Mouse (Mus musculus) frontal cortex, adult 2 months (tissue): ENCODE results near the gene Proser3. TPM values are rescaled to one million over a fixed set of nuclear protein-coding genes. Genes with fewer than 3 reads are reported as not detected.

Source experiments
- DNase-seq, 2 experiments: peaks; one replicate each; pipeline ENCODE4 v3.0.0; 2022; ENCODE audit warnings: low spot score in 1 of 2; ENCODE audit errors: extremely low spot score in 1 of 2
- polyA plus RNA-seq: library from polyadenylated mRNA; depleted of rRNA; stranded (reverse); fragments of >200 nt; gene quantifications from 2 replicates; pipeline ENCODE4 v1.2.3, GENCODE M21; 2012; rRNA removed

Gene Proser3
- 7.3 and 8.3 TPM in 2 replicates for polyA plus RNA-seq

DNA sequence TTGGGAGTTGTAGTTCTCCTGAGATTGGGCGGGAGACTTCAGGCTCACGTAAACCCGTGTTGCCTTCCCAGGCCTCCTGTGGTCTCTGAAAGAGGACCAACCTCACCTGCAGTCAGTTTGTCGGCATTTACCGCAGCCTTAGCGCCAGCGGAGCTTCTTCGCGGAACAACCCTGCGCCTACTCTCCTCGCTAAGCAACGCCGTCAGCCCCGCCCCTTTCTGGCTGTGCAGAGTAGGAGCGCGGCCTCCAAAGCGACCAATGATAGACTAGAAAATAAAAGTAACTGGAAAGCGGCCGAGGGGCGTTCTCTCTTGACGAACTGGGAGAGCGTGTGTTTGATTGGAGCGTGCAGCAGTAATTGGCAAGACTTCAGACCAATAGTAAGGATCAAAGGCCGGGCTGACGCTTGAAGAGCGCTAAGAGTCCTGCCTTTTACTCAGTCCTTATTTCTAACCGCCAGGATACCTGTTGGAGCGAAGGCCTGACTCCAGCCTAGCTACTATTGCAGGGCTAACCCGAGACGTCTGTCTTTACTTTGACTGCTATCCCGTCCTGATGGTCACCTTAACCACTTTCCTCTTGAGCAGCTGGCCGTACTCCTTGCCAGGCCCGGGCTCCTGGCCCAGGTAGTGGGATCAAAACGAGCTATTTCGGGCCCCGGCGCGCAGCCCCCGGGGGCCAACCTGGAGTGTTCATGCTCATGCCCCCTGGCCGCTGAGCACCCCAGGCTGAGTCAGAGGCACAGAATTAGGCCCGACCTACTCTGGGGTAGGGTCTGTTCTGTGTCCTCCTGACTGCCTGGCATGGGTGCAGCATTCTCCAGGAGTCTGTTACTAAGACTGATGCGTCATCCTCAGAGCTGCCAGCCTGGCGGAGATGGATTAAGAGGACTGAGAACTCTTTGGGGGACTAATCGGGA is at the start of gene Proser3, which contains the start of gene Hspb6:
Proser3 (minus strand) TSS at position 198 of the 919 bp plus-strand sequence.
Hspb6 (plus strand) TSS at position 77 of the 919 bp plus-strand sequence.
- peak; percentile 97 to 98 for DNase-seq

DNA sequence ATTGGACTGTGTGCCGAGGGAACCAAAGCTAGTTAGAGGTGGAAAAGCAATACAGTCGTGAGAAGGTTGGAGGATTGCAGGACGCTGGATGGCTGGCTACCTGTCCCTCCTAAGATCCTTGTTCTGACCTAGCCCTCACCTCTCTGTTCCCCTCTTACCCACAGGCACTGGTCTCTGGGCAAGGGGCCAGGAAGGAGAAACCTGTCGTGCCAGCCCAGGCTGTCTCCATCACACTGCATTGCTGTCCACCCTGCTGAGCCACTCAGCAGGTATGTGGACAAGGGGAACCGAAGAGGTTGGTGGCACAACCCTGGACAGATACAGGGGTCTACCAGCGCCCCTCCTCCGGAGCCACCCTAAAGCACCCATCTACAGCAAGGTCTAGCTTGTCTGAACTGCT is 48.6 kb upstream of the Proser3 start:
- DNase-seq, result no peak

DNA sequence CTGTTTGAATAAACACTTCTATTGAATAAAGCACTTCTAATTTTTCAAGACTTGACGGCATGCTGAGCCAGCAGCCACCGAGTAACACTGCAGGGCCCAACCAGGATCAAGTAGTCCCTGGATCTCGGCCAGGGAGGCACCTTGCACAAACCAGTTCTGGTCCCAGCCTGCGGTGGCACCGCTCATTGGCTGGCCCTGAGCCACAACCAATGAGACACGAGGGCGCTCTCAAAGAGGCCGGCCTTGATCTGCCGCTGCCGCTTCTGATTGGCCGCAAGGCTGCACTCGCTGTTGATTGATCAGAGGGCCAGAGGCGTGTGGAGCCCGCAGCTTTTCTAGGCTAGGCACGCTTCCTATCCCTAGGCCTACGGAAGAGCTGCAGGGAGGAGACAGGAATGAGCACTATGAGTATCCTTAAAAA is 47.8 kb upstream of the Proser3 start:
- DNase-seq, result peak; percentile 86 to 93

DNA sequence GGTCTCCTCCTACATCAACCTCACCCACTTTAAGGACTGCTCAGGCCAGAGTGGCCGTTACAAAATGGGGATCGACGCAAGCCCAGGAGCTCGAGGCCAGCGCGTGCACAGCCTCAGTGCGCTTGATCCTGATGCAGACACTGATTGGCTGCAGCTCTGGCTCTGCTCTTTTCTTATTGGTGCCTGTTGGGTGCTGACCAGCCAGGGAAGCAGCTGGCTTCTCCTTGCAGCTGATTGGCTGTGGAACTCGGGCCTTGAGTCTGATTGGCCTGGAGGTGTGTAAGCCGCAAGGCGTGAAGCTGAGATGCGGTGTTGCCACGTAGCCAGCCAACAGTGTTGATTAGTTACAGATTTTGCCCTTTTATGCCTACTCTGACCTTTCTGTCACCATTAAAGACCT is 46.7 kb upstream of the Proser3 start, which contains the start of gene Zbtb32:
Zbtb32 (minus strand) TSS at position 124 of the 400 bp plus-strand sequence.
- no peak for DNase-seq

DNA sequence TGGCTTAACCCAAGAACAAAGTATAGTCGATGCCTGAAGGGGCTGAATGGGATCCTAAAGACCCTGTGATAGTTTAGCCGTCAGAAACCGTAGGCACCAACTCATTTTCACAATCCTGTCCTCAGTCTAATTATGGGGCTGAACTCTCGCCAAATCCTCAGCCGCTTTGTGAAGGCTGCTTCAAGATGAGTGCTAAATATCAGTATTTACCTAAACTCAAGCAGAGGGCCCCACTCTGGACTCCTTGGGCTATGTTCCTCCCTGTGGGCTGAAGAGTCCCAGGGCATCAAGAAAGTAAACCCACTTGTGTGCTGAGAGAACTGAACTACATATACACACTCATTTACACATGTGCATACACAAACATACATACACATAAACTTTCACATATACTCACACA is 44.7 kb upstream of the Proser3 start:
- DNase-seq, result no peak

DNA sequence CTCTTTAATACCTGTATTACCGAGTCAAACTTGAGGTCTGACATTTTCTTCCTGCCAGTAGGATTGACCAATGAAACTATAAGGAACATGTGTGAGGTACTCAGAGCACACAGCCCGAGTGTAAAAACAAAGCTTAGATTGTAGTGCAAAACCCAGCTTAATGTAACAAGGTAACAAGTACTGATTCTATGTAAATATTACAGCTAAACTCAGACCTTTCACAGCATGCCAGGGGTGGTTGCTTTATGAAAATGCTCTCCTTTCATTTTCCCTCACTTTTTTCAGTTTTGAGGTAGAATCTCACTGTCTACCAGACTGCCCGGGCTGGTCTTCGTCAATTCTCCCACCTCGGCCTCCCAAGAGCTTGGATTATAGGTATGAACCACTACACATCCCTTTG is 44.0 kb upstream of the Proser3 start:
- no peak for DNase-seq

DNA sequence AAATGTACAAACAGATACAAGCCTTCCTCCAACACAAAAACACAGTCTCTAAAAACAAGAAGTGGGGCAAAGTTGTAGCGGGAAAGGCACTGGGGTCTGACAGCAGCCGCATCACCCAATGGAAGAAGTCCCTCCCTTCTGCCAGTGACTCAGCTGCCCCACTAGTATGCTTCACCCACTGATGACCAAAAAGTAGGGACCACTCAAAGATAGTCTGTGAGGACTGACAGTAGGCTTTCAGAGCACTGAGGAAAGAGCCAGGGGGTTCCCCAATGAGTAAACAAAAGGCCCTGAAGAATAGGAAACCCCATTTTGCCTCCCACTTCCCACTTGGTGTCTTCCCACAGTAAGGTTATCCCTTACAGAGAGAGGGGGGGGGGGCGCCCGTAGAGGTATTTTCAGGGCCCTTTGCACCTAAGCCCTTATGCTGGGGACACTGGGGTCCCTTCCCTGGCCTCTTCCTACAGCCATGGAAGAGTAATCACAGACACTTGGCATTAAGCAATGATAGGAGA is 42.5 kb upstream of the Proser3 start:
- DNase-seq, result no peak

- DNase-seq, result no peak
These were observed 41.7 kb upstream of the Proser3 start for GRCm38 (mm10) chr7:30593579-30594509.

- no peak for DNase-seq
These were observed 40.8 kb upstream of the Proser3 start for GRCm38 (mm10) chr7:30592772-30593423.

- DNase-seq, result no peak
These were observed 39.5 kb upstream of the Proser3 start for GRCm38 (mm10) chr7:30591605-30591951.

- no peak for DNase-seq
These were observed 39.0 kb upstream of the Proser3 start for GRCm38 (mm10) chr7:30590927-30591604.

GRCm38 (mm10) chr7:30589435-30590301 is 37.6 kb upstream of the Proser3 start:
- DNase-seq, result peak; percentile 48 to 85

DNA sequence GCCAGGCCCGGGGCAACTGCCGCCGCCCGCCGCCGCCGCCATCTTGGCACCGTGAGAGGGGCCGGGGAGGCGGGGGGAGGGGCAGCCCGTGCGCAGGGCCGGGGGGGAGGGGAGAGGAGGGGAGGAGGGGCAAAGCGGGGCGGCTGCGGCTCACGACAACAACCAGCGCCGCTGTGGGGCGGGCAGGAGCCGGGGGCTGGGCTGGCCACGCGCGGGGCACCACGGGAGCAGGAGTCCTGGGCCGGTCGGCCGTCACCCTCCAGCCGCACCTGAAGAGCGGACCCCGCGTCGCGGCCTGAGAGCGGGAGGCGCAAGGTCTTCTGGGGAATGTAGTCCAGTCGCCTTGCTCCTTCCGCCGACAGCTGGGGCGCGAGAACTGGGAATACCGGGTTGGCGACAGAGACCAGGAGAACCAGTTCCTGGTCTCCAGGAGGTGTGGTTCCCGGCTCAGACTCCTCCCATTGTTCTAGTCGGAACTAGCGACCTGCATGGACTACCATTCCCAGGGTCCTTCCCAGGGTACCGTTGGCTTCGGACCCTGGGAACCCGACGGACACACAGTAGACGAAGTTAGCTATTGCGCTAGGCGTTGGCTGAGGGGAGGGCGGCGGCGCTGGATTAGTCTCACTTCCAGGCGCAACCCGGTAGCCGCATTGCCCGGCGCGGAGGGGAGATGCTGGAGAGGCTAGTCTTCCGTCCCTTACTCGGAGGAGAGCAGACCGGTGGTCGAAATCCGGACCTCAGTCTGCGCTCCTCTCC is 36.8 kb upstream of the Proser3 start, which contains the start of gene Kmt2b:
Kmt2b (minus strand) TSS at position 51 of the 759 bp plus-strand sequence.
- peak; percentile 93 to 96 for DNase-seq

DNA sequence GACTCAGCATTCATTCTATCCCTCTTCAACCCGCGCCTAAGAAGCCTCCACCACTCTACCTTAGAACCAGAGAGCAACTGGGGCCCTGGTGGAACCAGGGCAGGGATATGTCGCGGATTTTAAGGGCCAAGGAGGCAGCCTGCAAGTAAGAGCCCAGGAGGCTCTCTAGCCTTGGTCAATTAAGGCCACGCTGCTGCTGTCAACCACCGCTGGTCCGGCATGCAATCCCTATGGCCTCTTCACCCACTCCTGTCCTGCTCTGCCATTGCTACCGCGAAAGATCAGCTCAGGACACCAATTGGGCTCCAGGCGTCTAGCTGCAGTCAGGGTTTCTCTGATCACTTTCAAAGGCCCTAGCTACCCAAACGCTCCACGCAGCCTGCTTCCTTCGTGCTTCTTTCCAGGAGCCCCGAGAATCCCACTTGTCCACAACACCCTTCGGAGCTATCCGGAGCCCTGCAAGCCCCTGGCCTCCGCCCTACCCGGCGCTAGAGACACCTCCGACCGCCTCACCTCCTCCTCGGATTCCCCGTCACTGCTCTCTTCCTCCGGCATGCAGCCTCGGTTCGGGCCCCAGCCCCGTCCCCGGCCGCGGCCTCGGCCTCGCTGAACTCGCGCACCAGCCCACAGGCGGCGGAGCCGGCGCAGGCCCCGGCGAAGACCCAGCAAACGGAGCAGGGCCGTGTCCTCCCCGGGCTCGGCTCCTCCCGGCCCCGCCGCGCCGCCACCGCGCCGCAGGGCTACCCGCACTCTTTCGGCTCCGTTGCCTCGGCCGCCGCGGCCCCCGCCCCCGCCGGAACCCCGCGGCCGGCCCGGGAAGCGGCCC is 36.0 kb upstream of the Proser3 start:
- peak in 1 of 2 experiments; percentile 30 for DNase-seq

DNA sequence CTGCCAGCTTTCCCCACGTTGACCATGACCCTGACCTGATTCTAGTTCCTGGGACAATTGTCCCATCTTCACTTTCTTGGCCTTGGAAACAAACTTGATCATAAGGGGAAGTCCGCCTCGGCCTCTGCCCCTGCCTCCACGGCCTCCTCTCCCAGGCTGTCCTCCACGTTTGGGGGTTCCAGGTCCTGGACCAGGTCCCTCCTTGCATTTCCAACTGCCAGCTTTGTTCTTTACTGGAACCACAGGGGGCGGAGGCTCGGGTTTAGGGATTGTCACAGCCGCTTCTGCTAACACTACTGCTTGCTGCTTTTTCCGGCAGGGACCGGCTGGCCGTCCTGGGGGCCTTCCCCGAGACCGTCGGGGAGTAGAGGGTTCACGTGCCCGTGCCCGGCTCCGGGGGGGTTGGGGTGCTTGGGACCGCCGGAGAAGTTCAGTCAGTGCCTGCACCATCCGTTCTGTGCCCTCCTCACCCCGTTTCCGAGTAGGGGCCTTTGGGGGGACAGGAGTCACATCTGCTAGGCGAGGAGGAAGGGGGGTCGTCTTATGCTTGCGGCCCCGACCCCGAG is 34.4 kb upstream of the Proser3 start:
- no peak for DNase-seq

GRCm38 (mm10) chr7:30585170-30585569 is 33.1 kb upstream of the Proser3 start:
- DNase-seq, result no peak

DNA sequence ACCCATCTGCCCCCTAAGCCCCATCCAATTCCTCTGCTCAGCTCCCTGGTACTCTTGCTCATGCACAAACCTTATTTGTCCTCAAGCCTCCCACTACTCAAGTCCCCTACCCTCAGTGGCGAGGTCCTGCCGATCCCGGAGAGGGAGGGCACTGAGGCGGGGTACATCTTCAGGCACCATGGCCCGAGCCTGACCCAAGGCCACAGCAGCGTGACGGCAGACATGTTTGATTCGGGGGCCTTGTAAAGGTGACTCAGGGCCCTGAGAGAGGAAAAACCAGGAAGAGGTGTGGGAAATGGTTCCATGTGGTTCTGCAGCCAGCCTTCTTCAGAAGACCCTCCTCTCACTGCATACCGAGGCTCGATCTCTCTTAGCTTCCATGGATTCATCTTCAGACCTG is 32.2 kb upstream of the Proser3 start:
- no peak for DNase-seq
